Mouse (Mus musculus) hindbrain, embryonic 14.5 days (tissue): ENCODE measurements around the gene Dlgap5. TPM values are rescaled to one million over a fixed set of nuclear protein-coding genes. Genes with fewer than 3 reads are reported as not detected.

Source experiments
- ATAC-seq: fragments of 200-750 bp; cut with Nextera tagmentation; 2 replicates; pipeline ENCODE4 v1.8.0; 2017; ENCODE audit warnings: moderate number of reproducible peaks, mild to moderate bottlenecking, moderate TSS enrichment, moderate library complexity; ENCODE audit not compliant: low FRiP score
- DNase-seq: peaks from one replicate; pipeline ENCODE4 v3.0.0-alpha.2; 2015; ENCODE audit warnings: low spot score
- H3K27ac ChIP-seq: fragments of 300-500 bp; sonication (generic); 2 replicates; pipeline ENCODE4 v1.5.1; 2014; ENCODE audit warnings: mild to moderate bottlenecking, moderate library complexity
- H3K27me3 ChIP-seq: fragments of 300-500 bp; sonication (generic); 2 replicates; pipeline ENCODE4 v1.6.1; 2014; ENCODE audit warnings: mild to moderate bottlenecking, low read length, mixed read lengths; ENCODE audit not compliant: control insufficient read depth, insufficient read depth
- H3K36me3 ChIP-seq: fragments of 300-500 bp; sonication (generic); replicated peaks from 2 replicates; pipeline ENCODE4 v1.6.1; 2014; ENCODE audit not compliant: control insufficient read depth, insufficient read depth
- H3K4me1 ChIP-seq: fragments of 300-500 bp; sonication (generic); replicated peaks from 2 replicates; pipeline ENCODE4 v1.6.1; 2014; ENCODE audit warnings: antibody characterized with exemption, low read length, mixed read lengths; ENCODE audit not compliant: control insufficient read depth, insufficient read depth
- H3K4me2 ChIP-seq: fragments of 300-500 bp; sonication (generic); replicated peaks from 2 replicates; pipeline ENCODE4 v1.6.1; 2014; ENCODE audit warnings: mild to moderate bottlenecking, moderate library complexity
- H3K4me3 ChIP-seq: fragments of 300-500 bp; sonication (generic); replicated peaks from 2 replicates; pipeline ENCODE4 v1.5.1; 2014; ENCODE audit warnings: mild to moderate bottlenecking, low read length
- H3K9ac ChIP-seq: fragments of 300-500 bp; sonication (generic); 2 replicates; pipeline ENCODE4 v1.6.1; 2014
- H3K9me3 ChIP-seq: fragments of 300-500 bp; sonication (generic); 2 replicates; pipeline ENCODE4 v1.6.1; 2016; ENCODE audit warnings: low read length; ENCODE audit not compliant: control insufficient read depth
- WGBS: fragments of 180-500 bp; shearing (Covaris S2); extraction: QIAGEN DNeasy Blood & Tissue Kit; methylation state at CpG from one replicate; pipeline ENCODE4 v1.1.7; 2014; 5-methylcytosine and 5-hydroxymethylcytosine counted together
- polyA plus RNA-seq: library from polyadenylated mRNA; unstranded; fragments of >200 nt; fragmentation: Nextera tagmentation; extraction: Ambion mirVana; gene quantifications from 2 replicates; pipeline ENCODE4 v1.2.1, GENCODE M21; 2014

The Dlgap5 gene
- polyA plus RNA-seq, 1 experiment from 2014 or later, result 6.3 TPM

GRCm38 (mm10) chr14:47445331-47446095 lies 27.3 kb upstream of the Dlgap5 start:
- H3K27ac ChIP-seq, result no peak overlapping the region
- no peak overlapping the region for H3K4me2 ChIP-seq
- DNase-seq, result no peak
- no peak overlapping the region for H3K4me3 ChIP-seq
- no peaks in the 10 kb centered on the region for H3K4me1 ChIP-seq
- WGBS, result 76% methylated on average over 9 of the region's 9 CpGs
- no peaks in the 10 kb centered on the region for H3K36me3 ChIP-seq
- H3K9me3 ChIP-seq, result peaks cover 4% of the 10 kb centered on the region; the same call in 1 of the 2 replicates
- no peaks in the 10 kb centered on the region for H3K27me3 ChIP-seq
- no peak overlapping the region for H3K9ac ChIP-seq
- no peak for ATAC-seq

DNA sequence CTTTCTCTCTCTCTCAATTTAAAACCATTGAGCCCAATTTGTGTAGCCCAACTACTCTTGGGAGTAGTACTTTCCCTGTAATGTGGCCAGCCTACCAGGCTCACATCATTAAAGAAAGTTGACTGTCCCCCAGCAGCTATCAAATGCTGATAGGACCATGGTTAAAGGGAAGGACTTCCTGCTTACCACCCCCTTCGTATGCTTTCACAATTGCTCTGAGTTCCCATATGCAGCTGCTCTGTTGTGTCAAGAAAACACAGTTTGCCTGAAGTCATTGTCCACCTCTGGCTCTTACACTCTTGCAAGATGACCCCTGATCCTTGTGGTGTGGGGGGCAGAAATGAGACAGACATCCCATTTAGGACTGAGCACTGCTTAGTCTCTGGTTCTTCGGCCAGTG lies 26.7 kb upstream of the Dlgap5 start:
- Histone ChIP-seq H3K4me2 (no peak overlapping the region), H3K4me1 (no peaks in the 10 kb centered on the region), H3K9me3 (peaks cover 10% of the 10 kb centered on the region; the same call in 1 of the 2 replicates), H3K36me3 (no peaks in the 10 kb centered on the region), H3K4me3 (no peak overlapping the region), H3K9ac (no peak overlapping the region), H3K27ac (no peak overlapping the region), H3K27me3 (no peaks in the 10 kb centered on the region)
- 75% methylated on average over 2 of the region's 2 CpGs for WGBS
- ATAC-seq, result no peak
- no peak for DNase-seq

- Histone ChIP-seq H3K27me3 (no peaks in the 10 kb centered on the region), H3K9ac (no peak overlapping the region), H3K27ac (no peak overlapping the region), H3K36me3 (no peaks in the 10 kb centered on the region), H3K9me3 (peaks cover 14% of the 10 kb centered on the region; the same call in 1 of the 2 replicates), H3K4me1 (no peaks in the 10 kb centered on the region), H3K4me2 (no peak overlapping the region), H3K4me3 (no peak overlapping the region)
- ATAC-seq (no peak), DNase-seq (no peak)
- WGBS, result 76% methylated on average over 3 of the region's 3 CpGs
Observed at GRCm38 (mm10) chr14:47438947-47439346, 20.7 kb upstream of the Dlgap5 start.

DNA sequence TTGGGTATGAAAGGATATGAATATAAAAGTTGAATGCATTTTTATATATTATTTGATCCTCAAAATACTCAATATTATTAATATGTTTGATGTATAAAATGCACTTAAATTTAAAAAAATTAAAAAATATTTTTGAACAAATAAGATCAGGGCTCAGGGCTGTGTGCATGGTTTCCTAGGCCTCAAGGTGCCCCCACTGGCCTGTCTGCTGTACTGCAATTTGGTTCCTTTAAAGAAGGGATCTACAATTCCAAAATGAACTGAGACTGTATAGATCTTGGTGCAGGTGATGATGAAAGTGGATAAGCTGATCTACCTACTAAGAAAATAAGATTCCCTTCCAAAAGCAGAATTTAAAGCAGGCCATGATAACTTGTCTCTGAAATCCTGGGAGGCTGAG lies 14.8 kb upstream of the Dlgap5 start:
- H3K4me2 ChIP-seq, result no peak overlapping the region
- ATAC-seq (no peak), DNase-seq (no peak)
- H3K9me3 ChIP-seq, result no peaks in the 10 kb centered on the region
- no peak overlapping the region for H3K9ac ChIP-seq
- H3K27me3 ChIP-seq, result no peaks in the 10 kb centered on the region
- no peaks in the 10 kb centered on the region for H3K4me1 ChIP-seq
- H3K27ac ChIP-seq, result no peak overlapping the region
- H3K4me3 ChIP-seq, result no peak overlapping the region
- no peaks in the 10 kb centered on the region for H3K36me3 ChIP-seq

- Histone ChIP-seq H3K27ac (no peak overlapping the region), H3K4me3 (no peak overlapping the region), H3K4me1 (0 out of 2 replicates have a peak, but pooled peaks cover 5% of the 10 kb centered on the region), H3K4me2 (no peak overlapping the region), H3K36me3 (no peaks in the 10 kb centered on the region), H3K27me3 (no peaks in the 10 kb centered on the region), H3K9me3 (no peaks in the 10 kb centered on the region), H3K9ac (no peak overlapping the region)
- DNase-seq, result no peak
- ATAC-seq, result no peak
- WGBS, result 71% methylated on average over 4 of the region's 4 CpGs
Observed at GRCm38 (mm10) chr14:47422466-47422865, 4.3 kb upstream of the Dlgap5 start.

DNA sequence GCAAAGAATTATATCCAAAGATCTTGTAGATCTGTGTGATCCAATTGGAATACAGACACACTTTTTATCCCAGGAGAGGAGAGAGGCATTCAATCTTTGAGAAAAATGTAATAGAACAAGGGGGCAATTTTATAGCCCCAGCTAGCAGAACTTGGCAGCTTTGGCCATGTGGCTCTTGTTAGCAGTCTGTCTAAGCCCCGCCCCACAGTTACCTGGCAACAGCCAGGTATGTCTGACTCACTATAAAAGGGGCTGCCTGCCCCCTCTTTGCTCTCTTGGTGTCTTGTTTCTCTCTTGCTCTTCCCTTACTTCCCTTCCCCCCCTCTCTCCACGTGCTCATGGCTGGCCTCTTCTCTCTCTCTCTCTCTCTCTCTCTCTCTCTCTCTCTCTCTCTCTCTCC lies 3.4 kb upstream of the Dlgap5 start:
- no peak overlapping the region for H3K4me2 ChIP-seq
- H3K27ac ChIP-seq, result no peak overlapping the region
- DNase-seq, result no peak
- H3K27me3 ChIP-seq, result no peaks in the 10 kb centered on the region
- no peak for ATAC-seq
- 0 out of 2 replicates have a peak, but pooled peaks cover 8% of the 10 kb centered on the region for H3K4me1 ChIP-seq
- no peak overlapping the region for H3K9ac ChIP-seq
- no peaks in the 10 kb centered on the region for H3K36me3 ChIP-seq
- no peak overlapping the region for H3K4me3 ChIP-seq
- H3K9me3 ChIP-seq, result no peaks in the 10 kb centered on the region
- WGBS, result 33% methylated on average over 2 of the region's 2 CpGs

GRCm38 (mm10) chr14:47419723-47420276 lies 1.6 kb upstream of the Dlgap5 start:
- 95% methylated on average over 24 of the region's 24 CpGs for WGBS
- no peak for DNase-seq
- Histone ChIP-seq H3K27ac (no peak overlapping the region), H3K9me3 (no peaks in the 10 kb centered on the region), H3K9ac (no peak overlapping the region), H3K4me1 (0 out of 2 replicates have a peak, but pooled peaks cover 8% of the 10 kb centered on the region), H3K4me2 (no peak overlapping the region), H3K27me3 (no peaks in the 10 kb centered on the region), H3K36me3 (no peaks in the 10 kb centered on the region), H3K4me3 (no peak overlapping the region)
- no peak for ATAC-seq

DNA sequence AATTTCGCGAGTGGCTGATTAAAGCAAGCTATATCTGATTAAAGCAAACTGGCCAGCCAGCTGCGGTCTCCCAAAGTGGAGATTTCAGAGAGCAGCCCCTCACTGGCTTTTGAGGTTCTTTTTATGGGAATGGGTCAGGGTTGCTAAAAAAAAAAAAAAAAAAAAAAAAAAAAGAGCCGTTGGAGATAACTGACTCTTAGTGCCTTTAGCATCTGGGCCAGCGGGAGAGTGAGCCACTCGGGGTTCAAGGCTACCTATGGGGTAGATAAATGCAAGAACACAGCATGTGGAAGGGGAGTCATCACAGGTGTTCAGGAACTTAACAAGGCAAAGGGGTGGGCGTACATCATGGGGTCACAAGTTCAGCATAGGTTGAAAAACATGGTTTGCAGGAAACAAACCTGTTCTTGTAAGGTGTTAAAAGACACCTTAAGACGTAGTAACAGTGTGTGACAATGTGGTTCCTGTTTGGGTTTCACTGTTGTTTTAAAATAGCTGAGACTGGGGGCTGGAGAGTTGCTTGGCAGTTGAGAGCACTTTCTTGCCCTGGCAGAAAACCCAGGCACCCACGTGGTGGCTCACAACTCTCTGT lies 923 bp upstream of the Dlgap5 start:
- 87% methylated on average over 9 of the region's 9 CpGs for WGBS
- no peaks in the 10 kb centered on the region for H3K36me3 ChIP-seq

GRCm38 (mm10) chr14:47418666-47418991 lies 422 bp upstream of the Dlgap5 start:
- Histone ChIP-seq H3K9ac (peak overlapping the region; percentile 43), H3K9me3 (no peaks in the 10 kb centered on the region)
- 49% methylated on average over 5 of the region's 5 CpGs for WGBS

More for the DNA sequence above, 923 bp upstream of the Dlgap5 start:
- H3K4me2 ChIP-seq, result no peak overlapping the region
- H3K9ac ChIP-seq, result no peak overlapping the region
- 0 out of 2 replicates have a peak, but pooled peaks cover 8% of the 10 kb centered on the region for H3K4me1 ChIP-seq
- no peak for ATAC-seq
- H3K27me3 ChIP-seq, result no peaks in the 10 kb centered on the region
- no peak for DNase-seq
- H3K9me3 ChIP-seq, result no peaks in the 10 kb centered on the region
- no peak overlapping the region for H3K27ac ChIP-seq
- H3K4me3 ChIP-seq, result no peak overlapping the region

More at GRCm38 (mm10) chr14:47418666-47418991, 422 bp upstream of the Dlgap5 start:
- DNase-seq, result no peak
- Histone ChIP-seq H3K27me3 (no peaks in the 10 kb centered on the region), H3K4me3 (peak overlapping the region; percentile 38), H3K4me2 (peak overlapping the region; percentile 55), H3K4me1 (0 out of 2 replicates have a peak, but pooled peaks cover 8% of the 10 kb centered on the region), H3K27ac (no peak overlapping the region), H3K36me3 (no peaks in the 10 kb centered on the region)
- ATAC-seq, result no peak
